Mouse (Mus musculus) MEL (cell line): ENCODE results near the gene Entpd6. TPM values are rescaled to one million over a fixed set of nuclear protein-coding genes. Genes with fewer than 3 reads are reported as not detected.

Source experiments
- DNase-seq: peaks from one replicate; pipeline ENCODE4 v3.0.0; 2011; ENCODE audit warnings: low read depth, low spot score
- H3K27ac ChIP-seq: 2 replicates; pipeline ENCODE4 v1.5.1; 2012; ENCODE audit warnings: low read depth, mild to moderate bottlenecking, control low read depth, low read length, moderate library complexity; ENCODE audit not compliant: control insufficient read depth
- H3K27me3 ChIP-seq, 2 experiments: fragments of 150-350 bp in 1 of 2; sonication (generic) in 1 of 2; 2 replicates each; pipeline ENCODE4 v1.6.1; 2012; ENCODE audit warnings: low read length in 2 of 2, mild to moderate bottlenecking in 2 of 2, improper control_type of control experiment in 1 of 2, moderate library complexity in 1 of 2; ENCODE audit not compliant: insufficient read depth in 2 of 2, control insufficient read depth in 1 of 2
- H3K36me3 ChIP-seq, 2 experiments: 2 replicates each; pipeline ENCODE4 v1.6.1; 2012 to 2014; ENCODE audit warnings: low read length in 2 of 2, improper control_type of control experiment in 1 of 2, inconsistent platforms in 1 of 2, mild to moderate bottlenecking in 1 of 2; ENCODE audit not compliant: insufficient read depth in 2 of 2, control insufficient read depth in 1 of 2
- H3K4me1 ChIP-seq, 2 experiments: fragments of 150-350 bp in 1 of 2; sonication (generic) in 1 of 2; 2 replicates each; pipeline ENCODE4 v1.6.1; 2012; ENCODE audit warnings: low read length in 2 of 2, improper control_type of control experiment in 1 of 2, mild to moderate bottlenecking in 1 of 2; ENCODE audit not compliant: insufficient read depth in 2 of 2, control insufficient read depth in 1 of 2
- H3K4me3 ChIP-seq, 2 experiments: fragments of 150-350 bp in 1 of 2; sonication (generic) in 1 of 2; 2 replicates each; pipeline ENCODE4 v1.5.1; 2012; ENCODE audit warnings: low read depth in 2 of 2, low read length in 2 of 2, mild to moderate bottlenecking in 2 of 2, moderate library complexity in 2 of 2, control low read depth in 1 of 2, improper control_type of control experiment in 1 of 2; ENCODE audit not compliant: control insufficient read depth in 1 of 2, insufficient read depth in 1 of 2
- H3K79me2 ChIP-seq: 2 replicates; pipeline ENCODE4 v1.6.1; 2012; ENCODE audit warnings: mild to moderate bottlenecking, low read length, moderate library complexity; ENCODE audit not compliant: control insufficient read depth, poor library complexity, insufficient read depth
- H3K9ac ChIP-seq: 2 replicates; pipeline ENCODE4 v1.6.1; 2012; ENCODE audit warnings: low read depth, mild to moderate bottlenecking, control low read depth, low read length, moderate library complexity; ENCODE audit not compliant: control insufficient read depth, poor library complexity, severe bottlenecking
- H3K9me3 ChIP-seq: fragments of 150-350 bp; sonication (generic); replicated peaks from 2 replicates; pipeline ENCODE4 v1.6.1; 2012; ENCODE audit warnings: mild to moderate bottlenecking, low read length, improper control_type of control experiment, moderate library complexity; ENCODE audit not compliant: insufficient read depth
- CHD1 ChIP-seq: IDR thresholded peaks from 2 replicates; pipeline ENCODE4 v1.6.1; 2012; ENCODE audit warnings: low read depth, mild to moderate bottlenecking, inconsistent platforms, low read length, improper control_type of control experiment
- EP300 ChIP-seq, 2 experiments: IDR thresholded peaks; 2 replicates each; pipeline ENCODE4 v1.6.1; 2011; ENCODE audit warnings: improper control_type of control experiment in 2 of 2, low read length in 2 of 2, low read depth in 1 of 2, mild to moderate bottlenecking in 1 of 2
- GATA1 ChIP-seq: IDR thresholded peaks from 2 replicates; pipeline ENCODE4 v1.6.1; 2011; ENCODE audit warnings: low read depth, low read length, improper control_type of control experiment
- HCFC1 ChIP-seq: IDR thresholded peaks from 2 replicates; pipeline ENCODE4 v1.6.1; 2012; ENCODE audit warnings: low read depth, mild to moderate bottlenecking, inconsistent platforms, low read length, improper control_type of control experiment, moderate library complexity
- KAT2A ChIP-seq: conservative IDR thresholded peaks from 2 replicates; pipeline ENCODE4 v1.6.1; 2012; ENCODE audit warnings: low read depth, low read length, improper control_type of control experiment, inconsistent platforms
- MEF2A ChIP-seq: IDR thresholded peaks from 2 replicates; pipeline ENCODE4 v1.6.1; 2014; ENCODE audit warnings: low read depth, mild to moderate bottlenecking, inconsistent platforms, low read length, improper control_type of control experiment; ENCODE audit not compliant: poor library complexity, insufficient replicate concordance, severe bottlenecking; ENCODE audit errors: extremely low read depth
- MXI1 ChIP-seq: IDR thresholded peaks from 2 replicates; pipeline ENCODE4 v1.6.1; 2011; ENCODE audit warnings: mild to moderate bottlenecking, low read depth, low read length, improper control_type of control experiment
- MYC ChIP-seq: IDR thresholded peaks from 2 replicates; pipeline ENCODE4 v1.6.1; 2011; ENCODE audit warnings: low read depth, mild to moderate bottlenecking, low read length, improper control_type of control experiment, moderate library complexity
- NRF1 ChIP-seq: IDR thresholded peaks from 2 replicates; pipeline ENCODE4 v1.6.1; 2014; ENCODE audit warnings: low read depth, mild to moderate bottlenecking, inconsistent platforms, low read length, improper control_type of control experiment, moderate library complexity; ENCODE audit not compliant: poor library complexity, insufficient read depth, severe bottlenecking
- POLR2AphosphoS2 ChIP-seq: IDR thresholded peaks from 2 replicates; pipeline ENCODE4 v1.6.1; 2011; ENCODE audit warnings: low read length, improper control_type of control experiment
- RAD21 ChIP-seq: IDR thresholded peaks from 2 replicates; pipeline ENCODE4 v1.6.1; 2011; ENCODE audit warnings: mild to moderate bottlenecking, low read depth, low read length, improper control_type of control experiment
- RCOR1 ChIP-seq: IDR thresholded peaks from 2 replicates; pipeline ENCODE4 v1.6.1; 2012; ENCODE audit warnings: low read depth, mild to moderate bottlenecking, inconsistent platforms, low read length, improper control_type of control experiment
- SMC3 ChIP-seq: IDR thresholded peaks from 2 replicates; pipeline ENCODE4 v1.6.1; 2011; ENCODE audit warnings: low read depth, low read length, improper control_type of control experiment
- TBP ChIP-seq: IDR thresholded peaks from 2 replicates; pipeline ENCODE4 v1.8.0; 2011; ENCODE audit warnings: low read depth, low read length, improper control_type of control experiment
- USF1 ChIP-seq: IDR thresholded peaks from 2 replicates; pipeline ENCODE4 v1.6.1; 2014; ENCODE audit warnings: low read depth, mild to moderate bottlenecking, inconsistent platforms, low read length, improper control_type of control experiment, moderate library complexity
- USF2 ChIP-seq, 2 experiments: IDR thresholded peaks; 2 replicates each; pipeline ENCODE4 v1.6.1; 2011 to 2012; ENCODE audit warnings: improper control_type of control experiment in 2 of 2, low read length in 2 of 2, borderline replicate concordance in 1 of 2, inconsistent platforms in 1 of 2, low read depth in 1 of 2, mild to moderate bottlenecking in 1 of 2; ENCODE audit not compliant: insufficient read depth in 1 of 2
- ZKSCAN1 ChIP-seq: IDR thresholded peaks from 2 replicates; pipeline ENCODE4 v1.6.1; 2012; ENCODE audit warnings: low read depth, mild to moderate bottlenecking, inconsistent platforms, low read length, improper control_type of control experiment, moderate library complexity
- ZMIZ1 ChIP-seq: IDR thresholded peaks from 2 replicates; pipeline ENCODE4 v1.6.1; 2012; ENCODE audit warnings: low read depth, mild to moderate bottlenecking, inconsistent platforms, low read length, improper control_type of control experiment, moderate library complexity
- polyA plus RNA-seq, 2 experiments: library from polyadenylated mRNA; stranded (reverse) in 1 of 2; unstranded in 1 of 2; fragments of >175 nt in 1 of 2; fragments of >200 nt in 1 of 2; gene quantifications; 2 replicates each; pipeline versions ENCODE4 v1.2.1 to v1.2.4; 2012; ENCODE audit warnings: low replicate concordance in 2 of 2, low read depth in 1 of 2; ENCODE audit not compliant: insufficient read length in 2 of 2, insufficient read depth in 1 of 2, missing spikeins in 1 of 2
- total RNA-seq: library from RNA; depleted of rRNA; stranded (reverse); fragments of 300-350 nt; gene quantifications from 2 replicates; pipeline ENCODE4 v1.2.3, GENCODE M21; 2012

The Entpd6 gene
- total and polyA plus RNA-seq, 3 experiments: 47.9 to 48.2 TPM; not detected in 1

DNA sequence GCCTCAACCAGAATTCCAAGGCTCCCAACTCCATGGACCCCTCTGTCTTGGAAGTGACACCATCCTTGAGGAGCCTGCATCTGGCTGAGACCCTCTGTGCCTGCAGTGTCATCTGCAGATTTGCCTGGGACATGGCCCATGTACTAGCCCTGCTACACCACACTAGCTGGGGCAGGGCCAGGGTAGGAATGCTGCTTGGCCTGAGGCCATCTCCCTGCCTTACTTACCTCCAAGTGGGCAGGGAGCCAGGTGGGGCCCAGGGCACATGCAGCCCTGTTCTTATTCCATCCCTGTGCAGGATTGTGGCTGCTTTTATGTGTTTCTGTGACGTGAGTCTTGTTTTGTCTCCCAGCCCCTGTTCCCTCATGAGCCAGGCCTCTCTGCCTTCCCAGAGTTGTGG, 21.9 kb downstream of the Entpd6 start:
- Histone ChIP-seq H3K27ac (no peak overlapping the region), H3K9me3 (no peaks in the 10 kb centered on the region), H3K27me3 (no peaks in the 10 kb centered on the region), H3K4me1 (no peaks in the 10 kb centered on the region)
- no peak for TF ChIP-seq SMC3
- no peak for TF ChIP-seq POLR2AphosphoS2
- TF ChIP-seq ZMIZ1: no peak
- no peak for TF ChIP-seq EP300 (IDR thresholded peaks at IDR 0.05; ENCODE audit: low read depth in 1 of 2, low read length in 2 of 2)
- no peak for TF ChIP-seq MEF2A
- no peak for TF ChIP-seq MYC
- TF ChIP-seq ZKSCAN1: no peak
- no peak for TF ChIP-seq HCFC1
- TF ChIP-seq, all 39 proteins: peak for 0
- Histone ChIP-seq H3K36me3 (no peaks in the 10 kb centered on the region; a peak in 1 of 4 replicates), H3K79me2 (no peaks in the 10 kb centered on the region), H3K4me3 (no peak overlapping the region), H3K9ac (no peak overlapping the region)
- DNase-seq: no peak

DNA sequence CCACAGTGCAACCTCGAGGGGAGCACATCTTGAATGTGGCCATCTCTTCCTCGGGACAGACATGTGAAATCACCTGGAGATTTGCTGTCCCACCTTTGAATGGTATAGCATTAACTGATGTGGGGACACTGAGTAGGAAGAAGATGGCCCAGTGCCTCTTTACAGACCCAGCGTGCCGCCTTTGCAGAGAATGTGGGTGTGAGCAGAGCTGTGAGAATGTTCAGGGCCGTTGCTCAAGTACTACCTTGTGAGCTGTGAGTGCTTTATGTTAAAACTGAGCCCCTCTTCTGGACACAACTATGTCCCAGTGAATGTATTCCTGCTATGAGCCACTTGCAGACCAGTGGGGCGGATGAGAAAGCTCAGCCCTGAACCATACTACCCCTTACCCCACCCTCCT, 22.3 kb downstream of the Entpd6 start:
- no peak overlapping the region for H3K27ac ChIP-seq
- no peak for DNase-seq
- no peaks in the 10 kb centered on the region for H3K27me3 ChIP-seq
- no peak overlapping the region for H3K4me3 ChIP-seq
- TF ChIP-seq RCOR1: no peak
- TF ChIP-seq NRF1: no peak
- no peak for TF ChIP-seq MXI1
- TF ChIP-seq TBP: no peak
- no peak for TF ChIP-seq KAT2A
- no peaks in the 10 kb centered on the region for H3K4me1 ChIP-seq
- no peaks in the 10 kb centered on the region for H3K9me3 ChIP-seq
- no peaks in the 10 kb centered on the region; a peak in 1 of 4 replicates for H3K36me3 ChIP-seq
- H3K9ac ChIP-seq: no peak overlapping the region
- H3K79me2 ChIP-seq: no peaks in the 10 kb centered on the region

DNA sequence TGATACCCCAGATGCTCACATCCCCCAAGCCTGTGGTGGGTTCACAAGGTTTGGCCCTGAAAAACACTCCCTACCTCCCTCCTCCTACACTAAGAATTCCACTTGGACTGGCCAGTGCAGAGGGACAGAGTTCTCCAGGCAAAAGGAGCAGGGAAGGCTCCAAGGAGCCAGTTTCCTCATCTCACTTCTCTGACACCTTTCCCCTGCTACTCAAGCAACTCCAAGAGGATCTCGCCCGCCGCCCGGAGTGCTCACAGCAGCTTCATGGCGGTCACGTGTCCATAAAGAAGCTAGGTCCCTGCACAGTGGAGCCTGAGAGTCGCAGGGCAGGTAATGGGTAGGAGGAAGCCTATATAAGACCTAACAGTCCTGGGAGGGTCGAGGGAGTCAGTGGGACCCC, 23.2 kb downstream of the Entpd6 start:
- Histone ChIP-seq H3K9ac (no peak overlapping the region), H3K79me2 (no peaks in the 10 kb centered on the region), H3K27ac (no peak overlapping the region), H3K4me3 (no peak overlapping the region), H3K4me1 (no peaks in the 10 kb centered on the region), H3K36me3 (no peaks in the 10 kb centered on the region; a peak in 1 of 4 replicates), H3K9me3 (no peaks in the 10 kb centered on the region), H3K27me3 (no peaks in the 10 kb centered on the region)
- DNase-seq: no peak
- no peak for TF ChIP-seq NRF1
- no peak for TF ChIP-seq CHD1
- TF ChIP-seq GATA1: no peak
- no peak for TF ChIP-seq USF2 (IDR thresholded peaks at IDR 0.05; ENCODE audit: borderline replicate concordance in 1 of 2, insufficient read depth in 1 of 2, low read depth in 1 of 2, low read length in 2 of 2)
- TF ChIP-seq KAT2A: no peak
- TF ChIP-seq USF1: no peak
- no peak for TF ChIP-seq RAD21
